Mouse (Mus musculus): ENCODE measurements around the gene Kif13a. TPM values are rescaled to one million over a fixed set of nuclear protein-coding genes. Genes with fewer than 3 reads are reported as not detected.

The Kif13a gene
- polyA plus RNA-seq, 1 experiment from 2014 or later, result 38.7 TPM

DNA sequence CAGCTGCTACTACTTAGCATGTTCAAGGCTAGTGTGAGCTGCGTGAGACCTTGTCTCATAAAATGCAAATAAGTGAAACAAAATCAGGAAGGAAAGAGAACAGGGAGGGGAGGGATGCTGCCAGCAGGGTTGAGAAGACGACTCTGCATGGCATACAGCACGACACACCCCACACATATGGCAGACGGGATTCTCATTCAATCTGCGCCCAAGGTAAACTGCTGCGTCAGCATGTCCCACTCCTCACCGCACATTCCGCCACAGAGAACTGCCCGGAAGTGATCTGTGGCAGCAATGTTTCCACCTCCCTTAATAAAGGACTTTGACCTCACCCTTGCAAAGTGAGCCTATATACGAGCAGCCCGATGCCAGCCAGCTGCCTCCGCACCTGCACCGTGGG is 4.0 kb downstream of the Kif13a start:
- CTCF ChIA-PET, result no interaction called here
- TF ChIP-seq CTCF (IDR thresholded peaks at IDR 0.05), result no peak
- no peak for DNase-seq (ENCODE audit: low read depth, low spot score)
- no peak for ATAC-seq
- no peaks in the 10 kb centered on the region for H3K27me3 ChIP-seq
- POLR2A ChIA-PET, result no interaction called here
- in situ Hi-C loops (cut with MboI; ENCODE audit: low pct_unique_long_range_greater_than_20kb), result no loop called here

GRCm38 (mm10) chr13:46921559-46921958 is 8.1 kb downstream of the Kif13a start:
- TF ChIP-seq CTCF (IDR thresholded peaks at IDR 0.05), result no peak
- in situ Hi-C loops (cut with MboI; ENCODE audit: low pct_unique_long_range_greater_than_20kb), result no loop called here
- ChIA-PET CTCF (no interaction called here), POLR2A (no interaction called here)
- DNase-seq (ENCODE audit: low read depth, low spot score) (no peak), ATAC-seq (no peak)
- no peaks in the 10 kb centered on the region for H3K27me3 ChIP-seq

GRCm38 (mm10) chr13:46919797-46920196 is 9.9 kb downstream of the Kif13a start:
- ATAC-seq, result no peak
- CTCF ChIA-PET, result no interaction called here
- in situ Hi-C loops (cut with MboI; ENCODE audit: low pct_unique_long_range_greater_than_20kb), result no loop called here
- POLR2A ChIA-PET, result no interaction called here
- H3K27me3 ChIP-seq, result no peaks in the 10 kb centered on the region
- no peak for DNase-seq (ENCODE audit: low read depth, low spot score)
- TF ChIP-seq CTCF (IDR thresholded peaks at IDR 0.05), result no peak

DNA sequence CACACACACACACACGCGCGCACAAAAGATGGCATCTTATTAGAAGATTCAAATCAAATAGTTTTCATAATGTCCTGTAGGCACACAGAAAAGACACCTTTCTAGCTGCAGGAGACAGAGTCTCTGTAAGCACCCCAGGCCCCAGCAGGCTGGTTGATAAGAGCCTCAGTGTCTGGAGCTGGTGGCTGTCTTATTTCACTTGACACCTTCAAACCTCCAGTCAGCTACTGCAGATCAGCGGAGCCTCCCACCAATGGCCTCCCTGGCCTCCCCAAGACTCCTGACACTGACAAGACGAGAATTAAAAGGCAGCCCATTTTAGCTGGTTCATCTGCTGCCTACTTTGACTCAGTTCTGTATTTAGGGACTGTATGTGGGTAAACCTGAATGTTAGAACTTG is 11.2 kb downstream of the Kif13a start:
- ATAC-seq (no peak), DNase-seq (ENCODE audit: low read depth, low spot score) (no peak)
- ChIA-PET CTCF (interaction anchor here (1.1 kb wide), 1 partner anchor 10 kb away, joined by 3 read pairs; no protein-coding TSS in a partner anchor), POLR2A (no interaction called here)
- no peaks in the 10 kb centered on the region for H3K27me3 ChIP-seq
- in situ Hi-C loops (cut with MboI; ENCODE audit: low pct_unique_long_range_greater_than_20kb), result no loop called here
- no peak for TF ChIP-seq CTCF (IDR thresholded peaks at IDR 0.05)

GRCm38 (mm10) chr13:46911960-46912359 is 17.7 kb downstream of the Kif13a start:
- in situ Hi-C loops (cut with MboI; ENCODE audit: low pct_unique_long_range_greater_than_20kb), result no loop called here
- no peak for DNase-seq (ENCODE audit: low read depth, low spot score)
- no peak for TF ChIP-seq CTCF (IDR thresholded peaks at IDR 0.05)
- no peaks in the 10 kb centered on the region for H3K27me3 ChIP-seq
- ATAC-seq, result no peak
- CTCF ChIA-PET, result no interaction called here
- POLR2A ChIA-PET, result interaction anchor here (0.5 kb wide), 1 partner anchor 1660 kb away, joined by 5 read pairs; no protein-coding TSS in a partner anchor

DNA sequence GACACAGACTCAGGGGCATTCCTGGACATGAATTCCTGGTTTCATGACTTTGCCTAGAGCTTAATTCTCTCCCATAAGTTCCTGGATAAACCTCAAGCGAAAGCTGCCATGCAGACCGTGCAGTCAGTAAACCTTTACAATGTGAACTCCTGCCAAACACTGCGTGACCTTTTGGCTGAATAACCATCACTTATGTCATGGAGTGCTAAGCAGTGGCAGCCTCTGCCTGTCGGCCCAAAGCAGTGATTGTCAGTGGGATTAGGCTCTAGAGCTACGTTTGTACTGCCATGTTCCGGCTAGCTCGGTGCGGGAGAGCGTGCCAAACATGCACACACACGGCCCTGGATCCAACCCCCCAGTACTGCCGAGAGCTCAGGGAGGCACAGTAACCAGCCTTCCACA is 18.6 kb downstream of the Kif13a start:
- TF ChIP-seq CTCF (IDR thresholded peaks at IDR 0.05), result no peak
- in situ Hi-C loops (cut with MboI; ENCODE audit: low pct_unique_long_range_greater_than_20kb), result no loop called here
- no peaks in the 10 kb centered on the region for H3K27me3 ChIP-seq
- CTCF ChIA-PET, result interaction anchor here (0.9 kb wide), 1 partner anchor 10 kb away, joined by 3 read pairs; no protein-coding TSS in a partner anchor
- POLR2A ChIA-PET, result interaction anchor here (0.6 kb wide), 1 partner anchor 1822 kb away, joined by 5 read pairs; no protein-coding TSS in a partner anchor
- DNase-seq (ENCODE audit: low read depth, low spot score) (peak; percentile 78), ATAC-seq (peak; percentile 68)

DNA sequence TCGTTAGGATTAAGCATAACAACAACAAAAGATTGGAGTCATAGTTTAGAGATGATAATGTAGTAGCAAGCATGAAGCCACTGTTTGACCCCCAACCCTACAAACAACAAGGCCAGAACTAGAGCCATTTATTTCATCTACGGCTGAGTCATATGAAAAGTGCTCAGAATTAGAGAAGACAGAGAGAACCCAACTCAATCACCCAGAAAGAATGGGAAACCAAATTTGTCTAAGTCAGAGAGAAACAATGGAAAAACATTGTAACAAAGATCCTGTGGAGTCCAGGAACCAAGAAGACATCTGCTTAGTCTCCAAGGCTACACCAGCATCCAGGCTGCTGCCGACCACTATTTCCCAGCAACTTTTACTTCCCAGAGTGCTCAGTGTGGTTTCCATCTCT is 19.7 kb downstream of the Kif13a start:
- POLR2A ChIA-PET, result interaction anchor here (0.9 kb wide), 1 partner anchor 43 kb away, joined by 3 read pairs; no protein-coding TSS in a partner anchor
- DNase-seq (ENCODE audit: low read depth, low spot score) (peak; percentile 64), ATAC-seq (peak; percentile 12)
- CTCF ChIA-PET, result no interaction called here
- TF ChIP-seq CTCF (IDR thresholded peaks at IDR 0.05), result no peak
- no peaks in the 10 kb centered on the region for H3K27me3 ChIP-seq
- in situ Hi-C loops (cut with MboI; ENCODE audit: low pct_unique_long_range_greater_than_20kb), result no loop called here

DNA sequence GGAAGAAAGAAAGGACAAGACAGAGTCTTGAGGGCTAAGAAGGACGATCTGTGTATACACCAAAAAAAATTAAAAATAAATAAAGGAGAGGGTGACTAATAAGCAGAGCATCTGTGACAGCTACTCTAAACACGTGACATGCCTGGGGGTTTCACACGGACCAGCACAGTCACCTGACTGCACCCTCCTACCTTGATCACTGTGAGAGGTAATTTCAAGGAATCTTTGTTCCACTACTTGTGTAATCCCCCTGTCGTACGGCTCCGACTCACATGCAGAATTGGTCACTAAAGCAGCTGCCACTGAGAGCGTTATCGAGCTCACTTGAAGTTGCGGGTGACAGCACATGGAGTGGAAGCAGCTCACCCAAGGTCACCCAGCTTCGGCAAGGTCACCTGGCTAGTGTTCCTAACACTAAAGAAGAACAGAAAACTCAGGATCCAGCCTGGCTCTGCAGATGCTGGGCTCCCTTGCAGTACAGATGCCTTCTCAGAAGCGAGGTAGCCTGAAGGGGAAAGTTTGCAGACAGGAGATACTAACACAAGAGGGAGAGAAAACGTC is 20.6 kb downstream of the Kif13a start:
- DNase-seq (ENCODE audit: low read depth, low spot score), result no peak
- ATAC-seq, result no peak
- TF ChIP-seq CTCF (IDR thresholded peaks at IDR 0.05), result no peak
- no peaks in the 10 kb centered on the region for H3K27me3 ChIP-seq
- POLR2A ChIA-PET, result interaction anchor here (0.5 to 0.8 kb wide), 3 partner anchors 105 to 1828 kb away, joined by 3 read pairs; no protein-coding TSS in a partner anchor
- in situ Hi-C loops (cut with MboI; ENCODE audit: low pct_unique_long_range_greater_than_20kb), result no loop called here
- CTCF ChIA-PET, result interaction anchor here (0.9 kb wide), 1 partner anchor 10 kb away, joined by 3 read pairs; no protein-coding TSS in a partner anchor

DNA sequence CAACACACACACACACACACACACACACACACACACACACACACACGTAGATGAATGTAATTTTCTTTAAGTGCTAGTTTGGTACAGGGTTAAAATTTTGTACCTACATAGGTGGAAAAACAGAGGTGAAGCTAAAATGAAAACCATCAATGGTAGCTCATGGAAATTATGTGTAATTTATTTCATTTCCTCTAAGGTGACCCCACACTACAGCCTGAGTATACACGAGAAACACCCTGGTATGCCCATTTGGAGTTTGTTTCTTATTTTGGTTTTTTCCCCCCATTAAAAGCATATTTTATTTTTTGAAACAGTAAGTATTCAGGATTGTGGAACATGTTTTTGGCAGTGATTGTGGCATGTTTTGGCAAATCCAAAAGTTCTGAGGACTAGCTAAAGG is 21.3 kb downstream of the Kif13a start:
- no peak for TF ChIP-seq CTCF (IDR thresholded peaks at IDR 0.05)
- ChIA-PET CTCF (interaction anchor here (0.8 to 1.3 kb wide), 5 partner anchors 10 to 72 kb away, joined by 3 read pairs; no protein-coding TSS in a partner anchor), POLR2A (interaction anchor here (0.8 kb wide), 1 partner anchor 106 kb away, joined by 3 read pairs; no protein-coding TSS in a partner anchor)
- H3K27me3 ChIP-seq, result no peaks in the 10 kb centered on the region
- no peak for DNase-seq (ENCODE audit: low read depth, low spot score)
- in situ Hi-C loops (cut with MboI; ENCODE audit: low pct_unique_long_range_greater_than_20kb), result no loop called here
- no peak for ATAC-seq

GRCm38 (mm10) chr13:46907861-46908260 is 21.8 kb downstream of the Kif13a start:
- CTCF ChIA-PET, result interaction anchor here (0.8 to 1.3 kb wide), 4 partner anchors 11 to 72 kb away, joined by 3 read pairs; no protein-coding TSS in a partner anchor
- in situ Hi-C loops (cut with MboI; ENCODE audit: low pct_unique_long_range_greater_than_20kb), result no loop called here
- POLR2A ChIA-PET, result no interaction called here
- TF ChIP-seq CTCF (IDR thresholded peaks at IDR 0.05), result no peak
- DNase-seq (ENCODE audit: low read depth, low spot score) (no peak), ATAC-seq (no peak)
- H3K27me3 ChIP-seq, result no peaks in the 10 kb centered on the region

DNA sequence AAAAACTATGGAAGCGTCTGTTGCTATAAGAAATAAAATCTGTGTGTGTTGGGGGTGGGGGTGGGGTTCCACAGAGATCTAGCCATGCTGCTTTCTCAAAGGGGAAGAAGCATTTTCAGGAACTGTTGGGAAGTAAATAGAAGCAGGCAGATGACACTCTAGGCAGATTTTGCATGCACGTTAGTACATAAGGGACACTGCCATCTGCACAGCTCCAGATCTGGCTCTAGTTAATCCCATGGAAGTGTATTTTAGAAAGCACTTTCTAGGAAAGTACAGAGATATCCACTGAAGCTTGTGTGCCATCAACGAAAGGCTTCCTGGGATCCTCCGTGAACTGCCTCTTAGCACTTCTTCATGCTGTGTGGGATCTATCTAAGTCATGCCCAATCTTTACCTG is 22.6 kb downstream of the Kif13a start:
- TF ChIP-seq CTCF (IDR thresholded peaks at IDR 0.05), result no peak
- ChIA-PET POLR2A (no interaction called here), CTCF (interaction anchor here (1.3 kb wide), 1 partner anchor 71 kb away, joined by 3 read pairs; no protein-coding TSS in a partner anchor)
- no peak for DNase-seq (ENCODE audit: low read depth, low spot score)
- in situ Hi-C loops (cut with MboI; ENCODE audit: low pct_unique_long_range_greater_than_20kb), result no loop called here
- ATAC-seq, result no peak
- no peaks in the 10 kb centered on the region for H3K27me3 ChIP-seq

All from Patski (cell line).